Mouse (Mus musculus): ENCODE measurements around the gene Apoc4. TPM values are rescaled to one million over a fixed set of nuclear protein-coding genes. Genes with fewer than 3 reads are reported as not detected.

The Apoc4 gene
- polyA plus RNA-seq, 1 experiment from 2014 or later: not detected

DNA sequence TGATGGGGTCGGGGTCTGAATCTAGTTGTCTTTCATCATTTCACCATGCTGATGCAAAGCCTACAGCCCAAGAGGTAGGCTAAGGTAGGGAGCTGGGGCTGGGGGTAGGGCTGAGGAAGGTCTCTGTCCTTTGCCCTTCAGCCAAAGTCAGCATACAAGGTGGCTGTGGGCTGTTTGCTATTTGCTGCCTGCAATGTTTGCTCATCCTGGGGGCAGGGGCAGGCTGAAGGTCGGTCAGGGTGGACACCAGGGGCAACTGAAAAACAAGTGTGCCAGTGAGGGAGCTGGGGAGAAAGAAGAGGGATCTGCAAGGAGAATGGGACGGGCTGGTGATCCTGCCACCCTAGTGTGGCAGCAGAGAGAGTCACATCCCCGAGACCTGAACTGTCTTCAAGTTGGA lies 4.1 kb upstream of the Apoc4 start:
- Histone ChIP-seq H3K9me3 (replicated peaks) (no peaks in the 10 kb centered on the region), H3K36me3 (no peaks in the 10 kb centered on the region), H3K27ac (replicated peaks) (no peak overlapping the region), H3K4me1 (no peaks in the 10 kb centered on the region), H3K27me3 (ENCODE audit: low read depth, poor library complexity, severe bottlenecking) (no peaks in the 10 kb centered on the region), H3K4me3 (no peak overlapping the region)
- DNase-seq (ENCODE audit: low spot score): no peak
- WGBS: 68% methylated on average over 4 of the region's 4 CpGs

- no peaks in the 10 kb centered on the region for H3K4me1 ChIP-seq
- H3K27ac ChIP-seq (replicated peaks): no peak overlapping the region
- DNase-seq (ENCODE audit: low spot score): no peak
- H3K4me3 ChIP-seq: no peak overlapping the region
- H3K27me3 ChIP-seq (ENCODE audit: low read depth, poor library complexity, severe bottlenecking): no peaks in the 10 kb centered on the region
- WGBS: 91% methylated on average over 6 of the region's 6 CpGs
- H3K36me3 ChIP-seq: no peaks in the 10 kb centered on the region
- no peaks in the 10 kb centered on the region for H3K9me3 ChIP-seq (replicated peaks)
Measured at GRCm38 (mm10) chr7:19683771-19684201, 2.5 kb upstream of the Apoc4 start.

GRCm38 (mm10) chr7:19682979-19683378 lies 1.7 kb upstream of the Apoc4 start:
- no peak for DNase-seq (ENCODE audit: low spot score)
- Histone ChIP-seq H3K4me3 (no peak overlapping the region), H3K27ac (replicated peaks) (no peak overlapping the region), H3K27me3 (ENCODE audit: low read depth, poor library complexity, severe bottlenecking) (no peaks in the 10 kb centered on the region), H3K4me1 (no peaks in the 10 kb centered on the region), H3K9me3 (replicated peaks) (no peaks in the 10 kb centered on the region), H3K36me3 (no peaks in the 10 kb centered on the region)
- 83% methylated on average over 3 of the region's 3 CpGs for WGBS

GRCm38 (mm10) chr7:19680702-19681101 lies 577 bp downstream of the Apoc4 start:
- no peaks in the 10 kb centered on the region for H3K36me3 ChIP-seq
- no peak for DNase-seq (ENCODE audit: low spot score)
- no peaks in the 10 kb centered on the region for H3K27me3 ChIP-seq (ENCODE audit: low read depth, poor library complexity, severe bottlenecking)
- no peaks in the 10 kb centered on the region for H3K4me1 ChIP-seq
- no peaks in the 10 kb centered on the region for H3K9me3 ChIP-seq (replicated peaks)
- 85% methylated on average over 2 of the region's 2 CpGs for whole genome bisulfite sequencing
- H3K27ac ChIP-seq (replicated peaks): no peak overlapping the region
- no peak overlapping the region for H3K4me3 ChIP-seq

DNA sequence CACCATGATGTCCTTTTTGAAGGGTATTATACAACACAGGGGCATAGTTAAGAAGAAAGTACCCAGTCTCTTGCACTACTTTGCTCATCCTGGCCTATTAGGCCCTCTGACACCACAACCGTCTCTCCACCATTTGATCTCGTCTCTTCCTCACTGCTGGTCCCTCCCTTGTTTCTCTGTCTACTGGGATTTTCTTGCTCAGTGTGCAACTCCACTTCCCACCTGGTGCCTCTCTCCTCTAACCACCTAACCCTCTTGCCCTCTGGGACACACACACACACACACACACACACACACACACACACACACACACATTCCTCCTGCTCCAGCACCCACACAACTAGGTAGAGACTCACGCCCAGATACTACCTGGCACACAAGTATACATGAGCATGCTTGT lies 2.4 kb downstream of the Apoc4 start:
- Histone ChIP-seq H3K4me1 (no peaks in the 10 kb centered on the region), H3K27me3 (ENCODE audit: low read depth, poor library complexity, severe bottlenecking) (no peaks in the 10 kb centered on the region)
- 94% methylated on average over 3 of the region's 3 CpGs for WGBS

DNA sequence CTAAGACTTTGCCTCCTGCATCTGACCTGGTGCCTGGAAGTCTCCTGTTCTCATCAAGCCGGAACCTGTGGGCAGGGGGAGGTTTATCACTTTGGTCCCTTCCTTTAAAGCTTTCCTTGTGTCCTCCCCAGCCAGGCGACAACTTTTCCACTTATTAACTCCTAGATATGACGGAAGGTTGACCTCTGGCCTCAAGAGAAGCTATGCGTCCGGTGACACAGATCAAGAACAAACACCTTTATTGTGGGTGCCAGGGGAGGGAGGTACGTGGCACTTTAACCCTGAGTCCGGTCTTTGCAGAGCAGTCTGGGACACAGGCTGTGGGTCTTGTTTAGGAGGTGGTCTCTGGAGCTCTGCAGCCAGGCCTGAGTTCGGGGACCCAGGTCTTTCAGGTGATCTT lies 3.4 kb downstream of the Apoc4 start, which contains the start of gene Apoc2:
Apoc2 (minus strand) TSS at position 70 of the 400 bp plus-strand sequence.
- Histone ChIP-seq H3K4me3 (no peak within 1 kb of the TSS), H3K27me3 (ENCODE audit: low read depth, poor library complexity, severe bottlenecking) (no peaks in the 10 kb centered on the region), H3K4me1 (no peaks in the 10 kb centered on the region), H3K27ac (replicated peaks) (no peak within 1 kb of the TSS), H3K9me3 (replicated peaks) (no peaks in the 10 kb centered on the region), H3K36me3 (no peaks in the 10 kb centered on the region)
- DNase-seq (ENCODE audit: low spot score): no peak
- 83% methylated on average over 8 of the region's 8 CpGs for WGBS

More for the DNA sequence above, 2.4 kb downstream of the Apoc4 start:
- H3K36me3 ChIP-seq: no peaks in the 10 kb centered on the region
- H3K27ac ChIP-seq (replicated peaks): no peak overlapping the region
- DNase-seq (ENCODE audit: low spot score): no peak
- H3K4me3 ChIP-seq: no peak overlapping the region
- H3K9me3 ChIP-seq (replicated peaks): no peaks in the 10 kb centered on the region

- Histone ChIP-seq H3K36me3 (no peaks in the 10 kb centered on the region), H3K9me3 (replicated peaks) (no peaks in the 10 kb centered on the region), H3K27ac (replicated peaks) (no peak overlapping the region), H3K27me3 (ENCODE audit: low read depth, poor library complexity, severe bottlenecking) (no peaks in the 10 kb centered on the region), H3K4me3 (no peak overlapping the region), H3K4me1 (no peaks in the 10 kb centered on the region)
- DNase-seq (ENCODE audit: low spot score): no peak
- WGBS: 70% methylated on average over 1 of the region's 1 CpGs
Measured at GRCm38 (mm10) chr7:19676662-19677061, 4.6 kb downstream of the Apoc4 start.

- no peak overlapping the region for H3K4me3 ChIP-seq
- no peak for DNase-seq (ENCODE audit: low spot score)
- no peaks in the 10 kb centered on the region for H3K36me3 ChIP-seq
- H3K4me1 ChIP-seq: no peaks in the 10 kb centered on the region
- H3K27me3 ChIP-seq (ENCODE audit: low read depth, poor library complexity, severe bottlenecking): no peaks in the 10 kb centered on the region
- no peaks in the 10 kb centered on the region for H3K9me3 ChIP-seq (replicated peaks)
- H3K27ac ChIP-seq (replicated peaks): no peak overlapping the region
- WGBS: 84% methylated on average over 10 of the region's 10 CpGs
Measured at GRCm38 (mm10) chr7:19675824-19676223, 5.5 kb downstream of the Apoc4 start.

DNA sequence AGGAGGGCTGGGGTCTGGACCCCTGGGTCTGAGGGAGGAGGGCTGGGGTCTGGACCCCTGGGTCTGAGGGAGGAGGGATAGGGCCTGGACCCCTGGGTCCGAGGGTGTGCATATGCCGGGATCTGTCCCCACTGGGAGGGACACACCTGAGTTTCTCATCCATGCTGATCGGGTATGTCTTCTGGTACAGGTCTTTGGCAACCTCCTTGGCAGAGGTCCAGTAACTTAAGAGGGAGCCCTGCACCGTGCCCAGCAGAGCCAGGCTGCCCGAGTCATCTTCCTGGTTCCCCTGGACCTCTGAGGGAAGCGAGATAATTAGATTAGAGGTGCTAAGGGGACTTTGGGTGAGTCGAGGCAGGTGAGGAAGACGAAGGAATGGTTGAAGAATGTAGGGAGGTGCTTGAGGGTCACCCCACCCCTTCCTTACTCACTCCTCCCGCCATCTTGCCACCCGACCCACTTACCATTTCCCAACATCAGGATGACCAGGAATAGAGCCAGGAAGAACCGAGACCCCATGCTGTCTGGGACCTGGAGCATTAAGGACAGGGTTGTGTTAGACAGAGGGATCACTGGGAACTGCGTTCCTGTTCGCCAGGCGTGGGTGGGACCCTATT lies 8.1 kb downstream of the Apoc4 start:
- Histone ChIP-seq H3K27me3 (ENCODE audit: low read depth, poor library complexity, severe bottlenecking) (no peaks in the 10 kb centered on the region), H3K4me1 (peaks cover 10% of the 10 kb centered on the region), H3K27ac (replicated peaks) (no peak overlapping the region), H3K9me3 (replicated peaks) (no peaks in the 10 kb centered on the region), H3K4me3 (no peak overlapping the region), H3K36me3 (no peaks in the 10 kb centered on the region)
- WGBS: 73% methylated on average over 14 of the region's 14 CpGs
- no peak for DNase-seq (ENCODE audit: low spot score)

DNA sequence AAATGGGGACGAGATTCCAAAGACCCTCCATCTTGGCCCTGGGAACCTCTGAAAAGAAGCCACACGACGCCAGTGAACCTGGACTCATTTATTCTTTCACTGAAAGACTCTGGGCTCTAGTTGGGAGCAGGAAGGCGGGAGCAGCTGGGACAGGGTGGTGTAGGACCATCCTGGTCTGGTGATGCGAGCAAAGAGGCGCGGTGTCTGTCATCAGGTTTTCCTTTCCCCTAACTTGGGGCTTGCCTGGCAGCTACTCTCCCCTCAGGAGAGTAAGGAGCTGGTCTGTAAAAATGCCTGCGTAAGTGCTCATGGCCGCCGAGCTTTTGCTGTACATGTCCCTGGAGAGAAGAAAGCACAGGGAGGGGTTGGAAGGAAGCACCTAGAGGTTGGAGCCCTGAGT lies 9.8 kb downstream of the Apoc4 start:
- Histone ChIP-seq H3K9me3 (replicated peaks) (no peaks in the 10 kb centered on the region), H3K36me3 (no peaks in the 10 kb centered on the region), H3K27me3 (ENCODE audit: low read depth, poor library complexity, severe bottlenecking) (no peaks in the 10 kb centered on the region), H3K4me3 (no peak overlapping the region), H3K27ac (replicated peaks) (no peak overlapping the region), H3K4me1 (peaks cover 10% of the 10 kb centered on the region)
- WGBS: 76% methylated on average over 10 of the region's 10 CpGs
- no peak for DNase-seq (ENCODE audit: low spot score)

GRCm38 (mm10) chr7:19668947-19669721 lies 12.1 kb downstream of the Apoc4 start:
- H3K27me3 ChIP-seq (ENCODE audit: low read depth, poor library complexity, severe bottlenecking): no peaks in the 10 kb centered on the region
- peaks cover 19% of the 10 kb centered on the region for H3K4me1 ChIP-seq
- 0 out of 2 replicates have a peak, but pooled peaks cover 3% of the 10 kb centered on the region for H3K9me3 ChIP-seq (replicated peaks)
- H3K4me3 ChIP-seq: peak overlapping the region; percentile 35
- DNase-seq (ENCODE audit: low spot score): peak; percentile 87
- 11% methylated on average over 10 of the region's 10 CpGs for WGBS
- H3K27ac ChIP-seq (replicated peaks): peak overlapping the region; percentile 59
- no peaks in the 10 kb centered on the region for H3K36me3 ChIP-seq

- Histone ChIP-seq H3K4me3 (no peak overlapping the region), H3K4me1 (peaks cover 33% of the 10 kb centered on the region), H3K9me3 (replicated peaks) (0 out of 2 replicates have a peak, but pooled peaks cover 3% of the 10 kb centered on the region), H3K36me3 (peaks cover 4% of the 10 kb centered on the region), H3K27me3 (ENCODE audit: low read depth, poor library complexity, severe bottlenecking) (no peaks in the 10 kb centered on the region), H3K27ac (replicated peaks) (no peak overlapping the region)
- DNase-seq (ENCODE audit: low spot score): no peak
- WGBS: 81% methylated on average over 2 of the region's 2 CpGs
Measured at GRCm38 (mm10) chr7:19667434-19667833, 13.8 kb downstream of the Apoc4 start.

DNA sequence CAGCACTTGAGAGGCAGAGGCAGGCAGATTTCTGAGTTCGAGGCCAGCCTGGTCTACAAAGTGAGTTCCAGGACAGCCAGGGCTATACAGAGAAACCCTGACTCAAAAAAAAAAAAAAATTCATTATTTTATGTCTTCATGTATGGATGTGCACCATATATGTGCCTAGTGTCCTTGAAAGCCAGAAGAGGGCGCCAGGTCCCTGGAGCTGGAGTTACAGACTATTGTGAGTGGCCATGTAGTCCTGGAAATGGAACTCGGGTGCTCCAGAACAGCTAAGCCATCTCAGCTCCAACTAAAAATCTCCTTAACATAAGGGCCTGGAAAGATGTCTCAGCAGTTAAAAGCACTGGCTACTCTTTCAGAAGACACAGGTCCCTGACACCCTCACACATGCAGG lies 14.5 kb downstream of the Apoc4 start:
- WGBS: 66% methylated on average over 3 of the region's 3 CpGs
- Histone ChIP-seq H3K36me3 (peaks cover 11% of the 10 kb centered on the region), H3K27ac (replicated peaks) (no peak overlapping the region), H3K9me3 (replicated peaks) (0 out of 2 replicates have a peak, but pooled peaks cover 3% of the 10 kb centered on the region), H3K4me3 (no peak overlapping the region), H3K4me1 (peaks cover 33% of the 10 kb centered on the region), H3K27me3 (ENCODE audit: low read depth, poor library complexity, severe bottlenecking) (no peaks in the 10 kb centered on the region)
- DNase-seq (ENCODE audit: low spot score): no peak
